Mouse (Mus musculus) bone marrow, adult 2 months (tissue): ENCODE data around the gene Itgb3. TPM values are rescaled to one million over a fixed set of nuclear protein-coding genes. Genes with fewer than 3 reads are reported as not detected.

Experiments
- H3K27ac ChIP-seq: fragments of 200-500 bp; 2 replicates; pipeline ENCODE4 v1.5.1; 2012; ENCODE audit warnings: low read depth, mild to moderate bottlenecking, control low read depth, inconsistent platforms, low read length; ENCODE audit not compliant: control insufficient read depth, poor library complexity, insufficient read depth
- H3K4me1 ChIP-seq: fragments of 200-500 bp; 2 replicates; pipeline ENCODE4 v1.6.1; 2011; ENCODE audit warnings: low read length; ENCODE audit not compliant: control insufficient read depth, insufficient read depth
- H3K4me3 ChIP-seq: fragments of 200-500 bp; replicated peaks from 2 replicates; pipeline ENCODE3; 2011; ENCODE audit warnings: mild to moderate bottlenecking, low read depth, low read length, control low read depth; ENCODE audit not compliant: control insufficient read depth
- CTCF ChIP-seq: fragments of 200-500 bp; IDR thresholded peaks from 2 replicates; pipeline ENCODE4 v1.5.1; 2011; ENCODE audit warnings: low read length, control low read depth; ENCODE audit not compliant: control insufficient read depth, insufficient read depth
- POLR2A ChIP-seq: fragments of 200-500 bp; IDR thresholded peaks from 2 replicates; pipeline ENCODE4 v1.6.1; 2011; ENCODE audit warnings: low read depth, mild to moderate bottlenecking, control low read depth, low read length, borderline replicate concordance; ENCODE audit not compliant: control insufficient read depth
- WGBS: fragments of 180-500 bp; shearing (Covaris S2); methylation state at CpG from one replicate; pipeline ENCODE4 v1.1.7; 2018; 5-methylcytosine and 5-hydroxymethylcytosine counted together
- polyA plus RNA-seq: library from polyadenylated mRNA; stranded (reverse); fragments of >200 nt; gene quantifications from 2 replicates; pipeline ENCODE4 v1.2.4, GENCODE M21; 2011; ENCODE audit warnings: low replicate concordance; ENCODE audit not compliant: missing spikeins, insufficient read depth, insufficient read length

Gene Itgb3
- polyA plus RNA-seq, 1 experiment = 141 TPM

DNA sequence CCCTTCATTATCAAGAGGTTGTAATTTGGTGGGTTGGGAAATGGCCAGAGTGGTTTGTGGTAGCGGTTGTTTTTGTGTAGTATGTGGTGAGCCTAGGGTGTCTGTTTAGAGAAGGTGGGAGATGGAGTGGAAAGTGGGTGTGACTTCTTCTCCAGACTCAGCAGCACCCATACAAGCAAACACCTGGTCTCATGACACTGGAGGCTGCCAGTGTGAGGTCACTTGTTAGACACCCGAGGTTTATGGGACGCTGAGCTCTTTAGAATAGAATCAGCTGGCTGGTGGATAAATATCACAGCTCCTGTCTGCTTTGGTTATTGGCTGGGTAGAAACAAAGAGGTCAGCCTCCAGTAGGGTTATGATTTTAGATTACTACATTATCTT lies 56.1 kb downstream of the Itgb3 start:
- peaks cover 10% of the 10 kb centered on the region for H3K4me1 ChIP-seq
- H3K4me3 ChIP-seq = no peak overlapping the region
- no peak overlapping the region for H3K27ac ChIP-seq
- 25% methylated on average over 3 of the region's 3 CpGs for WGBS
- TF ChIP-seq POLR2A = no peak
- no peak for TF ChIP-seq CTCF

DNA sequence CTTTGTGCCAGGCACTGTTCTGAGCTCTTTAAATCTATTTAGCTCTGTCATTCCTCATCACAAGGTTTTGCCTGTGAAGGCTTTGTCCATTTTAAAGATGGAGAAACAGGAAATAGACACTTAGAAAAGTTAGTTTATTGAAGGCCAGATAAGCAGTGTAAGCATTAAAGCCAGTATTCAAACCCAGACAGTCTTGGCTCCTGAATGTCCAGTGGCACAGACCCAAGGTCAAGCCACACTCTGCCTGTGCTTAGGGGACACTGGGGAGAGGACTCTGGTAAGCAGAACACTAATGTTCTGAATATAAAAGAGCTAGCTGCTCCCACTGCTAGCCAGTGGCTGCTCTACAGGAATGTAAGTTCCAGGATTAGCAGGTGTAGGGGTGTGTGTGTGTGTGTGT lies 56.6 kb downstream of the Itgb3 start:
- H3K27ac ChIP-seq = no peak overlapping the region
- peaks cover 10% of the 10 kb centered on the region for H3K4me1 ChIP-seq
- H3K4me3 ChIP-seq = no peak overlapping the region
- TF ChIP-seq POLR2A (no peak), CTCF (no peak)

DNA sequence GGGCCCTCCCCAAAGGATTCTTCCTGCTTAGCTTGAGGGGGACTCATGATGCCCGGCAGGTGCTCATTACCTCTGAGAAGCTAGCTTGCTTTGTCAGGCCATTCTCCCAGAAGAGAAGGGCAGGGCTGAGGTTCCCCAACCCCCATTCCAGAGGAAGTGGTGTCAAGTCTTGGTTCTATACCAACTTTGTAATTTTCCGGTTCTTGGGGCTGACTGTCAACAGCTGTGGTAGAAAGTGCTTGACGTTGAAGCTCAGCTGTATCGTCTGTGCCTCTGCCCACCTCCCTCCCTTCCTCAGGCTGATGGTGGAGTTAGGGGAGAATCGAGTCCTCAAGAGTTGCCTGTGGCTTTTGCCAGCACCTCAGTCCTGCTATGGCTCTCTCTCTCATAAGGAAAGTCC lies 59.6 kb downstream of the Itgb3 start:
- Histone ChIP-seq H3K4me1 (peaks cover 11% of the 10 kb centered on the region), H3K27ac (peak overlapping the region; percentile 64)
- 4% methylated on average over 5 of the region's 5 CpGs for WGBS

GRCm38 (mm10) chr11:104673412-104673811 lies 65.6 kb downstream of the Itgb3 start:
- TF ChIP-seq CTCF (no peak), POLR2A (no peak)
- H3K4me3 ChIP-seq = no peak overlapping the region
- H3K4me1 ChIP-seq = peaks cover 1% of the 10 kb centered on the region; the same call in 1 of the 2 replicates
- no peak overlapping the region for H3K27ac ChIP-seq
- 83% methylated on average over 4 of the region's 4 CpGs for WGBS

More for the DNA sequence above, 59.6 kb downstream of the Itgb3 start:
- TF ChIP-seq POLR2A = no peak
- no peak for TF ChIP-seq CTCF
- H3K4me3 ChIP-seq = no peak overlapping the region

DNA sequence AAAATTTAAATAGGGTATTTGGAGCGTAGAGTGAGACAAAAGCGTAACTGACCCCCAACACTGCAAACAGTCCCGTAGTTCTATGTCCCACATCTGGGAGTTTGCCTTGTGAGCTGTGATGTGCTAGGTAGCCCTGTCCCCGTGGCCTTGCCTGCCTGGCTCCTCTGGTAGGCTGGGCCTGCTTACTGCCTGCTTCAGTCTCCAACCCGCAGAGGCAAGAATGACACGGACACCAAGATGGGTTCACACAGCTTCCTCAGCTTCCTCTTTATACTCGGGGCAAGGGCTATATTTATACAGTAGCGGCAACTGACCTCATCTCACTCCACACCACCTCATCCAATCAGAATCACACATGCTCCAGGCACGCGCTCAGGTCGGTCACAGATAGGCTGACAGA lies 67.0 kb downstream of the Itgb3 start:
- no peak overlapping the region for H3K4me3 ChIP-seq
- H3K4me1 ChIP-seq = peaks cover 1% of the 10 kb centered on the region; the same call in 1 of the 2 replicates
- H3K27ac ChIP-seq = no peak overlapping the region
- WGBS = 71% methylated on average over 11 of the region's 11 CpGs
- TF ChIP-seq POLR2A = no peak
- no peak for TF ChIP-seq CTCF

- WGBS = 61% methylated on average over 23 of the region's 23 CpGs
- Histone ChIP-seq H3K4me3 (no peak within 1 kb of the TSS), H3K27ac (no peak within 1 kb of the TSS), H3K4me1 (no peaks in the 10 kb centered on the region)
- TF ChIP-seq POLR2A = no peak
- no peak for TF ChIP-seq CTCF
Measured at GRCm38 (mm10) chr11:104685548-104685947, 77.7 kb downstream of the Itgb3 start, which contains the start of gene Gm11639. TSS of gene Gm11639 (plus strand) at chr11:104685707.

GRCm38 (mm10) chr11:104693235-104693634 lies 85.4 kb downstream of the Itgb3 start:
- Histone ChIP-seq H3K27ac (no peak overlapping the region), H3K4me3 (no peak overlapping the region), H3K4me1 (no peaks in the 10 kb centered on the region)
- TF ChIP-seq CTCF (no peak), POLR2A (no peak)
- 81% methylated on average over 6 of the region's 6 CpGs for WGBS

DNA sequence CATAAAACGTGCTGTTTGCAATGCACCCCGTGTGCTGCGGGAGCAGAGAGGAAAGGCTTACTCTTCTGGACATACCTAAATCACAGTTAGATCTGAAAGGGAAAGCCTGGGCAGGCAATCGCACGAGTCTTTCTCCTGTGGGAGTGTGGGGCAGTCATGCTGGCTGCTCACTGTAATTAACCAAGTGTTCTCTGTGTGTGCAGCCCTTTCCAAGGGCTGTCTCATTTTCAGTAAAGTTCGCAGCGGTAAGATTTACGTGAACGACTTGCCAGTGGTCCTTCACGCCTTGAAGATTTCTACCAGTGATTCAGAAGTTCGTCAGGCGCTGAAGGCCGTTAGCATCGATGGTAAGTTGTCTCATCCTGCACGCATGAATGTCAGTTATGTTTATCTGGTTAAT lies 96.3 kb downstream of the Itgb3 start:
- no peak overlapping the region for H3K27ac ChIP-seq
- WGBS = 78% methylated on average over 15 of the region's 15 CpGs
- H3K4me3 ChIP-seq = no peak overlapping the region
- no peak for TF ChIP-seq POLR2A
- no peak for TF ChIP-seq CTCF
- no peaks in the 10 kb centered on the region; the same call in 1 of the 2 replicates for H3K4me1 ChIP-seq

- H3K4me3 ChIP-seq = no peak overlapping the region
- H3K27ac ChIP-seq = no peak overlapping the region
- 70% methylated on average over 2 of the region's 2 CpGs for WGBS
- TF ChIP-seq CTCF (peak; percentile 27; the same call in 1 of the 2 replicates), POLR2A (no peak)
- no peaks in the 10 kb centered on the region; the same call in 1 of the 2 replicates for H3K4me1 ChIP-seq
Measured at GRCm38 (mm10) chr11:104707084-104707483, 99.3 kb downstream of the Itgb3 start.

Other genes with a start within 250 kb of the Itgb3 start
- 8.1 and 19.0 TPM in 2 replicates for gene Kansl1, start 139.1 kb upstream of the Itgb3 start, polyA plus RNA-seq
- gene Cdc27, start 57.4 kb upstream of the Itgb3 start, polyA plus RNA-seq = 16.2 and 23.1 TPM in 2 replicates
- gene Myl4, start 57.3 kb upstream of the Itgb3 start, polyA plus RNA-seq = 22.3 and 31.8 TPM in 2 replicates
- gene Gm11639, start 77.7 kb downstream of the Itgb3 start, polyA plus RNA-seq = 0.23 TPM in 1 of 2 replicates, not detected in the other